Mouse (Mus musculus): ENCODE measurements at regions not wholly inside any gene's neighbourhood (a gene's known extent, or its start where the extent isn't known, plus 50 kb on each side); places are given as distances from the start of the nearest gene placed in this dataset.

GRCm38 (mm10) chr12:106597636-106598035, 587.6 kb downstream of the Vrk1 start:
- DNase-seq (ENCODE audit: low spot score) = peak; percentile 59

GRCm38 (mm10) chr12:106607240-106607639, 597.2 kb downstream of the Vrk1 start:
- DNase-seq (ENCODE audit: low spot score) = no peak

GRCm38 (mm10) chr12:106607655-106608337, 597.8 kb downstream of the Vrk1 start:
- DNase-seq (ENCODE audit: low spot score) = no peak

GRCm38 (mm10) chr12:106618684-106619083, 608.7 kb downstream of the Vrk1 start:
- DNase-seq (ENCODE audit: low spot score) = no peak

- DNase-seq (ENCODE audit: low spot score) = no peak
These were observed 616.8 kb downstream of the Vrk1 start for GRCm38 (mm10) chr12:106626786-106627185.

- no peak for DNase-seq (ENCODE audit: low spot score)
These were observed 622.5 kb downstream of the Vrk1 start for GRCm38 (mm10) chr12:106632566-106632965.

GRCm38 (mm10) chr12:106633096-106633495, 623.1 kb downstream of the Vrk1 start:
- DNase-seq (ENCODE audit: low spot score) = peak; percentile 84

GRCm38 (mm10) chr12:106658317-106658716, 648.3 kb downstream of the Vrk1 start:
- DNase-seq (ENCODE audit: low spot score) = no peak

- peak; percentile 63 for DNase-seq (ENCODE audit: low spot score)
These were observed 663.3 kb downstream of the Vrk1 start for GRCm38 (mm10) chr12:106673232-106673766.

- no peak for DNase-seq (ENCODE audit: low spot score)
These were observed 664.7 kb downstream of the Vrk1 start for GRCm38 (mm10) chr12:106674741-106675140.

GRCm38 (mm10) chr12:106676136-106676535, 666.1 kb downstream of the Vrk1 start:
- no peak for DNase-seq (ENCODE audit: low spot score)

- no peak for DNase-seq (ENCODE audit: low spot score)
These were observed 666.5 kb downstream of the Vrk1 start for GRCm38 (mm10) chr12:106676566-106676965.

- DNase-seq (ENCODE audit: low spot score) = no peak
These were observed 676.0 kb downstream of the Vrk1 start for GRCm38 (mm10) chr12:106685986-106686385.

GRCm38 (mm10) chr12:106687751-106688150, 677.7 kb downstream of the Vrk1 start:
- DNase-seq (ENCODE audit: low spot score) = no peak

GRCm38 (mm10) chr12:106688156-106688740, 678.2 kb downstream of the Vrk1 start:
- no peak for DNase-seq (ENCODE audit: low spot score)

- peak; percentile 59 for DNase-seq (ENCODE audit: low spot score)
These were observed 692.9 kb downstream of the Vrk1 start for GRCm38 (mm10) chr12:106702958-106703357.

- DNase-seq (ENCODE audit: low spot score) = peak; percentile 16
These were observed 711.4 kb downstream of the Vrk1 start for GRCm38 (mm10) chr12:106721271-106722009.

- DNase-seq (ENCODE audit: low spot score) = no peak
These were observed 712.0 kb downstream of the Vrk1 start for GRCm38 (mm10) chr12:106722010-106722362.

- DNase-seq (ENCODE audit: low spot score) = peak; percentile 34
These were observed 712.7 kb downstream of the Vrk1 start for GRCm38 (mm10) chr12:106722761-106723160.

GRCm38 (mm10) chr12:106726920-106727319, 716.9 kb downstream of the Vrk1 start:
- no peak for DNase-seq (ENCODE audit: low spot score)

- no peak for DNase-seq (ENCODE audit: low spot score)
These were observed 717.5 kb downstream of the Vrk1 start for GRCm38 (mm10) chr12:106727486-106727885.

GRCm38 (mm10) chr12:106729686-106730085, 719.7 kb downstream of the Vrk1 start:
- no peak for DNase-seq (ENCODE audit: low spot score)
